Comparison of ENCODE assay signal across 8 mouse cellular contexts in the genomic region with DNA sequence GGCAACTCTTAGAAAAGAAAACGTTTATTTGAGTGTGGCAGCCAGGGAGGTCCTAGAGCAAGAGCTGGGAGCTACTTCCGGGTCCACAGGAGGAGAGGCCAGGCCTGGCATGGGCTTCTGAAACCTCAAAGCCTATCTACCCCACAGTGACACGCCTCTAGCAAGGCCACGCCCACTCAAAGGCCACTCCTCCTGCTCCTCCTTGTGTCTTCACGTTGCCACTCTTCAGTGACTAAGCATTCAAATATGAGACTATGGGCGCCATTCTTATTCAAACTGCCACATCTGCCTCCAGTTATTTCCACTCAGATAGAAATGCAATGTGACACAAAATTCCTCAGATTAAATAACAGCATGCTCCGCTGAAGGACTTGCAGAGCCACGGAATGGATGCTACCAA. TPM values are rescaled to one million over a fixed set of nuclear protein-coding genes. Genes with fewer than 3 reads are reported as not detected.
DNase-seq lines count a peak whose midpoint lies in the region; ATAC-seq lines count a peak whose summit lies in the region.

No protein-coding gene starts in this region.

- 0 out of 2 replicates have a peak overlapping the region, but pooled peaks have one; percentile 15 for H3K4me2 ChIP-seq in hindbrain, embryonic 16.5 days (ENCODE audit: low read length)
- no peak overlapping the region for H3K4me2 ChIP-seq in lung, embryonic 15.5 days

- ATAC-seq in hindbrain, embryonic 16.5 days = 0 out of 2 replicates have a peak, but pooled peaks have one; percentile 44
- ATAC-seq in lung, embryonic 15.5 days (ENCODE audit: borderline replicate concordance, extremely low read depth, low FRiP score, low TSS enrichment) = peak; percentile 90; the same call in 1 of the 2 replicates

- no peaks in the 10 kb centered on the region for H3K27me3 ChIP-seq in hindbrain, embryonic 16.5 days (replicated peaks; ENCODE audit: control insufficient read depth, insufficient read depth, low read length)
- H3K27me3 ChIP-seq in lung, embryonic 15.5 days = no peaks in the 10 kb centered on the region

- H3K36me3 ChIP-seq in hindbrain, embryonic 16.5 days (ENCODE audit: control insufficient read depth, insufficient read depth, low read length) = peaks cover 3% of the 10 kb centered on the region
- H3K36me3 ChIP-seq in lung, embryonic 15.5 days = no peaks in the 10 kb centered on the region

- 13% methylated on average over 8 of the region's 8 CpGs for WGBS in hindbrain, embryonic 16.5 days
- WGBS in lung, embryonic 15.5 days = 19% methylated on average over 8 of the region's 8 CpGs

- H3K4me1 ChIP-seq in hindbrain, embryonic 16.5 days (ENCODE audit: control insufficient read depth, insufficient read depth, low read depth, low read length) = no peaks in the 10 kb centered on the region; the same call in 1 of the 2 replicates
- H3K4me1 ChIP-seq in lung, embryonic 15.5 days = peaks cover 12% of the 10 kb centered on the region; the same call in 1 of the 2 replicates

- peak; percentile 23 for DNase-seq in ovary, adult 18-20 months (ENCODE audit: low spot score)
- no peak for DNase-seq in ovary, postnatal 14 days (ENCODE audit: low spot score)
- DNase-seq in embryo, embryonic 11.5 days (ENCODE audit: low read depth, low spot score) = peak; percentile 30
- peak; percentile 80 for DNase-seq in spleen, adult 12 weeks (ENCODE audit: low spot score)
- no peak for DNase-seq in left cerebral cortex, adult 9 months (ENCODE audit: low spot score in 2 of 2)
- no peak for DNase-seq in cerebellum, postnatal 14 days

- no peak overlapping the region for H3K4me3 ChIP-seq in hindbrain, embryonic 16.5 days (ENCODE audit: low read length)
- no peak overlapping the region for H3K4me3 ChIP-seq in lung, embryonic 15.5 days

- H3K27ac ChIP-seq in hindbrain, embryonic 16.5 days (ENCODE audit: low read depth, low read length) = no peak overlapping the region
- no peak overlapping the region for H3K27ac ChIP-seq in lung, embryonic 15.5 days

- H3K9me3 ChIP-seq in hindbrain, embryonic 16.5 days (ENCODE audit: control insufficient read depth, low read length) = no peaks in the 10 kb centered on the region
- H3K9me3 ChIP-seq in lung, embryonic 15.5 days = no peaks in the 10 kb centered on the region

- no peak overlapping the region for H3K9ac ChIP-seq in hindbrain, embryonic 16.5 days (ENCODE audit: low read depth, low read length)
- H3K9ac ChIP-seq in lung, embryonic 15.5 days = no peak overlapping the region

RNA-seq across cellular contexts. Expression of a gene that starts 9.2 kb away (rescaled TPM):
- polyA plus RNA-seq in hindbrain, embryonic 16.5 days (2015; fragmentation: Nextera tagmentation; extraction: Ambion mirVana) = 35.7 and 40.1 TPM in 2 replicates
- polyA plus RNA-seq in lung, embryonic 15.5 days (2015; fragmentation: Nextera tagmentation; extraction: Ambion mirVana) = 35.9 and 38.0 TPM in 2 replicates

RNA-seq across cellular contexts. Expression of a gene that starts 45.1 kb away (rescaled TPM):
- polyA plus RNA-seq in hindbrain, embryonic 16.5 days (2015; fragmentation: Nextera tagmentation; extraction: Ambion mirVana) = 333 and 334 TPM in 2 replicates
- polyA plus RNA-seq in lung, embryonic 15.5 days (2015; fragmentation: Nextera tagmentation; extraction: Ambion mirVana) = 152 and 157 TPM in 2 replicates

Comparison
In these comparisons a context has a peak if more than half of its experiments do, and no peak if none do; other contexts are left out.
1. DNase-seq: peak in ovary, adult 18-20 months (single experiment), embryo, embryonic 11.5 days (single experiment) and spleen, adult 12 weeks (single experiment); none in ovary, postnatal 14 days (single experiment), left cerebral cortex, adult 9 months (0 of 2) and cerebellum, postnatal 14 days (0 of 2).